Mouse (Mus musculus): ENCODE results near the gene Alg5. TPM values are rescaled to one million over a fixed set of nuclear protein-coding genes. Genes with fewer than 3 reads are reported as not detected.

The Alg5 gene
- polyA plus RNA-seq, 1 experiment from 2014 or later = 19.0 TPM

GRCm38 (mm10) chr3:54732371-54732770, 3.0 kb upstream of the Alg5 start:
- no peaks in the 10 kb centered on the region for H3K27me3 ChIP-seq (ENCODE audit: control insufficient read depth, insufficient read depth, low read depth, low read length)
- no peak overlapping the region for H3K27ac ChIP-seq (ENCODE audit: low read length)
- no peak overlapping the region for H3K4me3 ChIP-seq (ENCODE audit: low read depth, low read length)
- no peaks in the 10 kb centered on the region for H3K9me3 ChIP-seq (replicated peaks; ENCODE audit: control insufficient read depth, low read length)
- no peak overlapping the region for H3K4me2 ChIP-seq (ENCODE audit: low read depth, low read length)
- H3K36me3 ChIP-seq (ENCODE audit: control insufficient read depth, insufficient read depth) = peaks cover 47% of the 10 kb centered on the region
- no peak overlapping the region for H3K9ac ChIP-seq (ENCODE audit: low read depth, low read length)
- peaks cover 23% of the 10 kb centered on the region for H3K4me1 ChIP-seq (ENCODE audit: control insufficient read depth, low read depth, low read length)
- WGBS (ENCODE audit: insufficient replicate concordance) = 65% methylated on average over 4 of the region's 4 CpGs
- no peak for ATAC-seq (ENCODE audit: low read depth)

DNA sequence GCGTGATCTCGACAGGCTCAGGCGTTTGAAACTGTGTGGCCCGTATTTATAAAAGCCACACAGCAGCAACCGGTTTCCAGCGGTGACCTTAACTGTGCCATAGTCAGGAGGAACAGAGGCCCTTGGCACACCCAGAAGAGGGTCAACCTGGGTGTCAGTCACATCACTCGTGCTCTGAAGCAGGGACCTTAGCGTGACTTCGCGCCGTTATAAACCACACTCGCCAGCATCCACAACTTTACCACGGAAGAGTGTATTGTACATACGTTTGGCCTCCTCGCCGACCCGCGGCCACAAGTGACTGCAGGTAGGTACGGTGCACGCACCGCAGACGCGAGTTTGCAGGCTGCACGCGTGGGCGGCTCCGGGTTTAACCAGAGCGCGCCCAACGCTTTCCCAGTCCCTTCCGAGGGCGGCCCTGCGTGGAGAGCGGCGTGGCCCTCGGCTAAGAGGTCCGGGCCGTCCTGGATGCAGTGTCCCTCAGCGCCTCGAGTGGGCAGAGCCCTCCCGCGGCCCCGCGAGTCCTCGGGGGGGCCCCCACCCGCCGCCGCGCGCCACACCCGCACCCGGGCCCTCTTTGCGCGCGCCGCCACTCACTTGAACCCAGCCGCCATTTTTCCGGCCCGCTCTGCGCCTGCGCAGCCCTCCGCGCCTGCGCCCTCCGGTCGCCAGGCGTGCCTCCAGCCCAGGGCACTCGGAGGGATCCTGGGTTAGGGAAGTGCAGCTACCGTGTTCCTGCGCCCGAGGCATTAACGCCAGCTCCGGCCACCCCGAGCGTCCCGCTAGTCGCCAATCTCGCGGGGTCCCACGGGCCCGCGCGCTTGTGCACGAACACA, 710 bp upstream of the Alg5 start:
- H3K9ac ChIP-seq (ENCODE audit: low read depth, low read length) = peak overlapping the region; percentile 95
- H3K36me3 ChIP-seq (ENCODE audit: control insufficient read depth, insufficient read depth) = peaks cover 26% of the 10 kb centered on the region
- H3K4me3 ChIP-seq (ENCODE audit: low read depth, low read length) = peak overlapping the region; percentile 90
- no peaks in the 10 kb centered on the region for H3K27me3 ChIP-seq (ENCODE audit: control insufficient read depth, insufficient read depth, low read depth, low read length)
- peak; percentile 93 for ATAC-seq (ENCODE audit: low read depth)
- H3K4me2 ChIP-seq (ENCODE audit: low read depth, low read length) = peak overlapping the region; percentile 98
- H3K9me3 ChIP-seq (replicated peaks; ENCODE audit: control insufficient read depth, low read length) = no peaks in the 10 kb centered on the region
- peak overlapping the region; percentile 100 for H3K27ac ChIP-seq (ENCODE audit: low read length)
- under 1% methylated on average over 80 of the region's 84 CpGs for WGBS (ENCODE audit: insufficient replicate concordance)
- peaks cover 23% of the 10 kb centered on the region for H3K4me1 ChIP-seq (ENCODE audit: control insufficient read depth, low read depth, low read length)

- Histone ChIP-seq H3K36me3 (ENCODE audit: control insufficient read depth, insufficient read depth) (peaks cover 15% of the 10 kb centered on the region), H3K27ac (ENCODE audit: low read length) (peak overlapping the region; percentile 53; the same call in 1 of the 2 replicates), H3K4me1 (ENCODE audit: control insufficient read depth, low read depth, low read length) (peaks cover 23% of the 10 kb centered on the region), H3K4me2 (ENCODE audit: low read depth, low read length) (peak overlapping the region; percentile 98), H3K9me3 (replicated peaks; ENCODE audit: control insufficient read depth, low read length) (no peaks in the 10 kb centered on the region), H3K9ac (ENCODE audit: low read depth, low read length) (peak overlapping the region; percentile 95), H3K4me3 (ENCODE audit: low read depth, low read length) (peak overlapping the region; percentile 90), H3K27me3 (ENCODE audit: control insufficient read depth, insufficient read depth, low read depth, low read length) (no peaks in the 10 kb centered on the region)
- WGBS (ENCODE audit: insufficient replicate concordance) = 42% methylated on average over 18 of the region's 18 CpGs
- no peak for ATAC-seq (ENCODE audit: low read depth)
Measured at GRCm38 (mm10) chr3:54736101-54736927, 975 bp downstream of the Alg5 start.

DNA sequence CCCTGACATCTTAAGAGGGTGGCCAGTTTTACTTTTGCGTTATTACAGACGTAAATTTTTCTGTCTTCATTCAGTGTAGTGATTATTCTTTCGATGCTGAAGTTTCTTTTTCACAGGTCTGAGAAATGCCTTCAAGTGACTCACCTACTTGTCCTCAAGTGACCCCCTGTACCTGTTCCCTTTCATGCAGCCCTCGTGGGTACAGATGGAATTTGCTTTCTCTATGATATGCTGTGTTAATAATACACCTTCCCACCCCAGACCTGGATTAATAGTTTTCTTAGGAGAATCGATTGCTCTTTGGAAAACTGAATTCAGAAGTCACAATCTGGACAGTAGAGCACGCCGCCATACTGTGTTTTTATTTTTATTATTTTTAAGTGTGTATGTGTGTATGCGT, 2.0 kb downstream of the Alg5 start:
- no peaks in the 10 kb centered on the region for H3K27me3 ChIP-seq (ENCODE audit: control insufficient read depth, insufficient read depth, low read depth, low read length)
- peaks cover 23% of the 10 kb centered on the region for H3K4me1 ChIP-seq (ENCODE audit: control insufficient read depth, low read depth, low read length)
- H3K27ac ChIP-seq (ENCODE audit: low read length) = no peak overlapping the region
- 85% methylated on average over 8 of the region's 8 CpGs for WGBS (ENCODE audit: insufficient replicate concordance)
- H3K36me3 ChIP-seq (ENCODE audit: control insufficient read depth, insufficient read depth) = peaks cover 18% of the 10 kb centered on the region
- ATAC-seq (ENCODE audit: low read depth) = no peak
- no peak overlapping the region for H3K9ac ChIP-seq (ENCODE audit: low read depth, low read length)
- H3K4me2 ChIP-seq (ENCODE audit: low read depth, low read length) = no peak overlapping the region
- no peak overlapping the region for H3K4me3 ChIP-seq (ENCODE audit: low read depth, low read length)
- H3K9me3 ChIP-seq (replicated peaks; ENCODE audit: control insufficient read depth, low read length) = no peaks in the 10 kb centered on the region

DNA sequence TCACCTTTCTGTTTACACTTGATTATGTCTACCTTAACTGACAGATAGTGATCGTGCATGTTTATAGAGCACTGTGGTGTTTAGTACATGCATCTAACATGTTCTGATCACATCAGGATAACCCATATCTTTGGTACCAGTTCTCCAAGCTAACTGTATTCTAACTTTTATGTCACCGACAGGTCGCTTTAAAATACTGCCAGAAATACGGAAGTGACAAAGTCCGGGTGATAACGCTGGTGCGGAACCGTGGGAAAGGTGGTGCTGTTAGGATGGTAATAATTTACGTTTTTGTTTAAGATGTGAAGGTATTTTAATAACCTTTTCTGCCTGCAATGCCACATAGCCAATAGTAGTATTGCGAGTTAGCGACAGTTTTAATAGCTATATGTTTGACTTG, 6.6 kb downstream of the Alg5 start:
- Histone ChIP-seq H3K9ac (ENCODE audit: low read depth, low read length) (no peak overlapping the region), H3K9me3 (replicated peaks; ENCODE audit: control insufficient read depth, low read length) (no peaks in the 10 kb centered on the region), H3K4me3 (ENCODE audit: low read depth, low read length) (no peak overlapping the region), H3K36me3 (ENCODE audit: control insufficient read depth, insufficient read depth) (peaks cover 29% of the 10 kb centered on the region), H3K27me3 (ENCODE audit: control insufficient read depth, insufficient read depth, low read depth, low read length) (no peaks in the 10 kb centered on the region), H3K27ac (ENCODE audit: low read length) (no peak overlapping the region), H3K4me2 (ENCODE audit: low read depth, low read length) (no peak overlapping the region), H3K4me1 (ENCODE audit: control insufficient read depth, low read depth, low read length) (no peaks in the 10 kb centered on the region)
- WGBS (ENCODE audit: insufficient replicate concordance) = 87% methylated on average over 11 of the region's 11 CpGs
- ATAC-seq (ENCODE audit: low read depth) = no peak

DNA sequence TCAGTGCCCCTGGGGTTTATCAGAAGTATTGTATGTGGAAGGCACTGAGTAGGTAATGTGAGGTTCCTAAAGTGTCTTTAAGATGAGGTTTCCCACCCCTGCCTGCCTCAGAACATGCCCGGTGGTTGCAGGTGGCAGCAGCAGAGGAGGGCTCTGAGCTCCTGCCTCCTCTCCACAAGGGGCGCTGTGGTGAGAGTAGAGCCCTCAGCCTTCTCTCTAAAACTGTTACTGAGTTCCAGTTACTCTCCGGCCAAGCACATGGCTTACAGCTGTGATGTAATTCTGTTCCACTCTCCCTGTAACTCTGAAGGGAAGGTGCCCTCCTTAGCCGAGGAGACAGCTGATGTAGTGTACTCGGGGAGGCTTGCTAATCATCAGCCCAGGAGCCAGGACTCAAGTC, 10.5 kb downstream of the Alg5 start:
- H3K4me2 ChIP-seq (ENCODE audit: low read depth, low read length) = no peak overlapping the region
- H3K9me3 ChIP-seq (replicated peaks; ENCODE audit: control insufficient read depth, low read length) = no peaks in the 10 kb centered on the region
- ATAC-seq (ENCODE audit: low read depth) = no peak
- H3K27me3 ChIP-seq (ENCODE audit: control insufficient read depth, insufficient read depth, low read depth, low read length) = no peaks in the 10 kb centered on the region
- peaks cover 43% of the 10 kb centered on the region for H3K36me3 ChIP-seq (ENCODE audit: control insufficient read depth, insufficient read depth)
- no peak overlapping the region for H3K4me3 ChIP-seq (ENCODE audit: low read depth, low read length)
- H3K9ac ChIP-seq (ENCODE audit: low read depth, low read length) = no peak overlapping the region
- H3K4me1 ChIP-seq (ENCODE audit: control insufficient read depth, low read depth, low read length) = no peaks in the 10 kb centered on the region
- no peak overlapping the region for H3K27ac ChIP-seq (ENCODE audit: low read length)
- WGBS (ENCODE audit: insufficient replicate concordance) = 63% methylated on average over 5 of the region's 5 CpGs

GRCm38 (mm10) chr3:54753411-54753810, 18.1 kb downstream of the Alg5 start:
- H3K4me2 ChIP-seq (ENCODE audit: low read depth, low read length) = no peak overlapping the region
- no peaks in the 10 kb centered on the region for H3K9me3 ChIP-seq (replicated peaks; ENCODE audit: control insufficient read depth, low read length)
- no peak overlapping the region for H3K4me3 ChIP-seq (ENCODE audit: low read depth, low read length)
- peaks cover 10% of the 10 kb centered on the region for H3K36me3 ChIP-seq (ENCODE audit: control insufficient read depth, insufficient read depth)
- H3K9ac ChIP-seq (ENCODE audit: low read depth, low read length) = no peak overlapping the region
- no peaks in the 10 kb centered on the region for H3K4me1 ChIP-seq (ENCODE audit: control insufficient read depth, low read depth, low read length)
- H3K27me3 ChIP-seq (ENCODE audit: control insufficient read depth, insufficient read depth, low read depth, low read length) = peaks cover 27% of the 10 kb centered on the region
- no peak overlapping the region for H3K27ac ChIP-seq (ENCODE audit: low read length)
- WGBS (ENCODE audit: insufficient replicate concordance) = 56% methylated on average over 4 of the region's 4 CpGs
- ATAC-seq (ENCODE audit: low read depth) = no peak

- no peaks in the 10 kb centered on the region for H3K9me3 ChIP-seq (replicated peaks; ENCODE audit: control insufficient read depth, low read length)
- WGBS (ENCODE audit: insufficient replicate concordance) = under 1% methylated on average over 66 of the region's 66 CpGs
- peaks cover 27% of the 10 kb centered on the region for H3K27me3 ChIP-seq (ENCODE audit: control insufficient read depth, insufficient read depth, low read depth, low read length)
- ATAC-seq (ENCODE audit: low read depth) = peak; percentile 58
- no peak within 1 kb of the TSS for H3K27ac ChIP-seq (ENCODE audit: low read length)
- H3K4me1 ChIP-seq (ENCODE audit: control insufficient read depth, low read depth, low read length) = no peaks in the 10 kb centered on the region
- H3K4me3 ChIP-seq (ENCODE audit: low read depth, low read length) = peak within 1 kb of the TSS; percentile 53
- peak within 1 kb of the TSS; percentile 36; the same call in 1 of the 2 replicates for H3K9ac ChIP-seq (ENCODE audit: low read depth, low read length)
- H3K4me2 ChIP-seq (ENCODE audit: low read depth, low read length) = peak within 1 kb of the TSS; percentile 69
- no peaks in the 10 kb centered on the region; the same call in 1 of the 2 replicates for H3K36me3 ChIP-seq (ENCODE audit: control insufficient read depth, insufficient read depth)
Measured at GRCm38 (mm10) chr3:54755145-54756041, 20.1 kb downstream of the Alg5 start, which contains the start of gene Smad9. Gene Smad9 (plus strand): TSS chr3:54755582.

All from liver, embryonic 16.5 days (tissue).